Mouse (Mus musculus): ENCODE measurements around the gene Trdmt1.

DNA sequence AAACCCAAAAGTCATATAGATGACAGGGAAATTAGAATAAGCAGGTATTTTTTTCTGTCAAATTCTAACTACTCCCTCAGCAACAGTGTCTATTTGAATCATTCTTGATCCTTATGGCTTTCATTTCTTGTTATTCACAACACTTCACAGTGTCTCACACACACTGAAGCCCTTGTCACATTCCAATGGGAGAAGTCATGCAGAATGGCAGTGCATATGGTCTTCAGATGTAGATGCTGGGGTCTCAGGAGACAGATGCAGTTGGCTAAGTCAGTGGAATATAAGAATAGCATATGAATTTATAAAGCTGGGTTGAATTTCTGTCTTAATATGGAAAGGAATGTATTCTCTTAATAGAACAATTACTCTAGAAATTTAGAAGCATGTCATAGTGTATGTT lies 11.8 kb upstream of the Trdmt1 start:
- no peak for TF ChIP-seq CTCF (IDR thresholded peaks at IDR 0.05; ENCODE audit: borderline replicate concordance, insufficient read depth, low read depth, low read length)
- no peak for TF ChIP-seq POLR2A (IDR thresholded peaks at IDR 0.05; ENCODE audit: borderline replicate concordance, insufficient read depth, low read length)

Data from cerebellum, adult 2 months (tissue).